Mouse (Mus musculus) liver, embryonic 14.5 days (tissue): Measurements from ENCODE around the gene Omt2a.

ENCODE experiments used
- CTCF ChIP-seq: IDR thresholded peaks from 2 replicates; pipeline ENCODE4 v1.5.1; 2016; ENCODE audit warnings: antibody characterized with exemption, low read depth, control low read depth
- EP300 ChIP-seq: IDR thresholded peaks from 2 replicates; pipeline ENCODE4 v1.6.1; 2016; ENCODE audit warnings: antibody characterized with exemption, low read depth

GRCm38 (mm10) chr9:78363374-78363773 is 48.8 kb upstream of the Omt2a start:
- TF ChIP-seq EP300 (no peak), CTCF (no peak)
